Mouse (Mus musculus) olfactory bulb, adult 2 months (tissue): ENCODE data around the gene Gm49661.

Experiments used
- CTCF ChIP-seq: fragments of 200-500 bp; IDR thresholded peaks from 2 replicates; pipeline ENCODE4 v1.5.1; 2012; ENCODE audit warnings: low read depth, mild to moderate bottlenecking, low read length, moderate library complexity; ENCODE audit not compliant: insufficient read depth
- POLR2A ChIP-seq: fragments of 200-500 bp; IDR thresholded peaks from 2 replicates; pipeline ENCODE4 v1.6.1; 2012; ENCODE audit warnings: mild to moderate bottlenecking, low read depth, low read length, moderate library complexity; ENCODE audit not compliant: insufficient read depth

- TF ChIP-seq CTCF (no peak), POLR2A (no peak)
Observed at GRCm38 (mm10) chr8:85017209-85017608, 48.0 kb upstream of the Gm49661 start.
